Mouse (Mus musculus) heart, embryonic 10.5 days (tissue): ENCODE data around the gene Slc1a7. TPM values are rescaled to one million over a fixed set of nuclear protein-coding genes. Genes with fewer than 3 reads are reported as not detected.
A peak's percentile ranks its signal among the peaks of the same experiment; 100 is the strongest.

Experiments used
- DNase-seq: peaks from one replicate; pipeline ENCODE4 v3.0.0-alpha.2; 2017; ENCODE audit warnings: low spot score
- H3K27ac ChIP-seq: fragments of 300-500 bp; sonication (generic); 2 replicates; pipeline ENCODE4 v1.5.1; 2016; ENCODE audit warnings: mild to moderate bottlenecking
- H3K27me3 ChIP-seq: fragments of 300-500 bp; sonication (generic); 2 replicates; pipeline ENCODE4 v1.6.1; 2016; ENCODE audit warnings: mild to moderate bottlenecking; ENCODE audit not compliant: poor library complexity, insufficient read depth, severe bottlenecking
- H3K36me3 ChIP-seq: fragments of 300-500 bp; sonication (generic); 2 replicates; pipeline ENCODE4 v1.6.1; 2016; ENCODE audit warnings: mild to moderate bottlenecking, moderate library complexity
- H3K4me1 ChIP-seq: fragments of 300-500 bp; sonication (generic); 2 replicates; pipeline ENCODE4 v1.6.1; 2016; ENCODE audit warnings: mild to moderate bottlenecking
- H3K4me3 ChIP-seq: fragments of 300-500 bp; sonication (generic); 2 replicates; pipeline ENCODE4 v1.5.1; 2016; ENCODE audit warnings: mild to moderate bottlenecking, moderate library complexity
- H3K9me3 ChIP-seq: fragments of 300-500 bp; sonication (generic); 2 replicates; pipeline ENCODE4 v1.6.1; 2016; ENCODE audit warnings: mild to moderate bottlenecking, moderate library complexity
- WGBS: fragments of 180-500 bp; shearing (Covaris S2); methylation state at CpG from one replicate; pipeline ENCODE4 v1.1.7; 2016; 5-methylcytosine and 5-hydroxymethylcytosine counted together
- polyA plus RNA-seq: library from polyadenylated mRNA; unstranded; fragments of >200 nt; fragmentation: Nextera tagmentation; extraction: Ambion mirVana; gene quantifications from 2 replicates; pipeline ENCODE4 v1.2.1, GENCODE M21; 2016

Gene Slc1a7
- polyA plus RNA-seq, 1 experiment from 2014 or later = not detected

- Histone ChIP-seq H3K27ac (no peak overlapping the region), H3K9me3 (no peaks in the 10 kb centered on the region), H3K4me3 (no peak overlapping the region), H3K27me3 (no peaks in the 10 kb centered on the region; the same call in 1 of the 2 replicates), H3K36me3 (no peaks in the 10 kb centered on the region), H3K4me1 (no peaks in the 10 kb centered on the region)
- 90% methylated on average over 7 of the region's 7 CpGs for WGBS
- DNase-seq = no peak
Measured at GRCm38 (mm10) chr4:107942741-107943140, 25.4 kb upstream of the Slc1a7 start.

GRCm38 (mm10) chr4:107944141-107944540, 24.0 kb upstream of the Slc1a7 start:
- no peaks in the 10 kb centered on the region; the same call in 1 of the 2 replicates for H3K27me3 ChIP-seq
- no peaks in the 10 kb centered on the region for H3K4me1 ChIP-seq
- 78% methylated on average over 2 of the region's 2 CpGs for WGBS
- no peaks in the 10 kb centered on the region for H3K36me3 ChIP-seq
- no peak overlapping the region for H3K27ac ChIP-seq
- H3K9me3 ChIP-seq = no peaks in the 10 kb centered on the region
- DNase-seq = no peak
- H3K4me3 ChIP-seq = no peak overlapping the region

GRCm38 (mm10) chr4:107949918-107950317, 18.2 kb upstream of the Slc1a7 start:
- H3K4me1 ChIP-seq = no peaks in the 10 kb centered on the region
- whole genome bisulfite sequencing = 82% methylated on average over 4 of the region's 4 CpGs
- no peak overlapping the region for H3K4me3 ChIP-seq

DNA sequence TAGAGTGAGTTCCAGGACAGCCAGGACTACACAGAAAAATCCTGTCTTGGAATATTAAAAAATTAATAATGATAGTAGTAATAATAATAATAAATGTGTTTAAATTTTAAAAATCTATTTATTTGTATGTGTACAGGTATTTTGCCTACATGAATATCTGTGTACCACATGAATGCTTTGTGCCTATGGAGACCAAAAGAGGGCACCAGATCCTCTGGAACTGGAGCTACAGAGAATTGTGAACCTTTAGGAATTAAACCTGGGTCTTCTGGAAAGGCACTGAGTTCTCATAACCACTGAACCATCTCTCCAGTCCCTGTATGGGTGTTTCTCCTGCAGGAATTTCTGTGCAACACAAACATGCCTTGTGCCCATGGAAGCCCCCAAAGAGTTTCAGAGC, 15.3 kb upstream of the Slc1a7 start:
- no peaks in the 10 kb centered on the region for H3K9me3 ChIP-seq
- no peak for DNase-seq
- no peak overlapping the region for H3K4me3 ChIP-seq
- H3K27ac ChIP-seq = no peak overlapping the region
- no peaks in the 10 kb centered on the region for H3K36me3 ChIP-seq
- no peaks in the 10 kb centered on the region for H3K27me3 ChIP-seq
- H3K4me1 ChIP-seq = no peaks in the 10 kb centered on the region

More at GRCm38 (mm10) chr4:107949918-107950317, 18.2 kb upstream of the Slc1a7 start:
- Histone ChIP-seq H3K27me3 (no peaks in the 10 kb centered on the region), H3K36me3 (no peaks in the 10 kb centered on the region), H3K27ac (no peak overlapping the region), H3K9me3 (no peaks in the 10 kb centered on the region)
- no peak for DNase-seq

DNA sequence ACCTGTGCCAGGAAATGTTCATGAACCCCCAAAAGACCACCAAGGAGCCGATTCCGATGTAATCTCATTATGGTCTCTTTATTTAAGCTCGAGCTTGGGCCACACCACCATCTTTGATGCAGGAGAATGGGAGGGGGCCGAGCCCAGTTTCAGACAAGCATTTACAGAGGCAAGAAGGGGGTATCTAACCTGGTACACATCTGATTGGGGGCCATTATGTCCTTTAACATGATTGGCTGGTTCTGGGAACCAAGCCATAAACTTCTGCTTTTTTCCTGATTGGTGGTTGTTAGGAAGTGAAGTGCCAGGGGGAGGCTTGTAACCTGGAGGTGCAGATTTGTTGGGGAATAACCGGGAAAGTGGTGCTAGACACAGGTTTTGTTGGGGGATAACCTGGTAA, 12.4 kb upstream of the Slc1a7 start:
- Histone ChIP-seq H3K4me3 (no peak overlapping the region), H3K27me3 (no peaks in the 10 kb centered on the region), H3K9me3 (no peaks in the 10 kb centered on the region), H3K4me1 (peaks cover 5% of the 10 kb centered on the region; the same call in 1 of the 2 replicates), H3K36me3 (no peaks in the 10 kb centered on the region), H3K27ac (no peak overlapping the region)
- DNase-seq = no peak
- 75% methylated on average over 5 of the region's 5 CpGs for whole genome bisulfite sequencing

DNA sequence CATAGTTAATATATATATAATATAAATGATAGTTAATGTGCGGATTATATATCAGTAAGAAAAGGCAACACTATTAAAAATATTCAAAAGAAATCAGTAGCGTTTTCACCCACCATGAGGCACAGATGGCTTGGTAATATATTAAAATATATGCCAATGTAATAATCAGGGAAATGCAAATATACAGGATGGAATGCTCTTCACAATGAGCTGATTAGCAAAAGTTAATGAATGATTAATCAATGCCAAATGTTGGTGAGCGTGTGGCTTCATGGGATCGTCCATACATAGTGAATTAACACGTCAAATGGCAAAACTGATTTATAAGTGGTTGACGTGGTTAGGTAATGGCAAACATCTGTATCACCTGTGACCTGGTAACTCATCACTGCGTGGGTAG, 9.6 kb upstream of the Slc1a7 start:
- WGBS = 83% methylated on average over 7 of the region's 7 CpGs
- Histone ChIP-seq H3K36me3 (no peaks in the 10 kb centered on the region), H3K4me3 (no peak overlapping the region), H3K27me3 (no peaks in the 10 kb centered on the region), H3K27ac (no peak overlapping the region), H3K4me1 (peaks cover 25% of the 10 kb centered on the region), H3K9me3 (no peaks in the 10 kb centered on the region)
- no peak for DNase-seq

DNA sequence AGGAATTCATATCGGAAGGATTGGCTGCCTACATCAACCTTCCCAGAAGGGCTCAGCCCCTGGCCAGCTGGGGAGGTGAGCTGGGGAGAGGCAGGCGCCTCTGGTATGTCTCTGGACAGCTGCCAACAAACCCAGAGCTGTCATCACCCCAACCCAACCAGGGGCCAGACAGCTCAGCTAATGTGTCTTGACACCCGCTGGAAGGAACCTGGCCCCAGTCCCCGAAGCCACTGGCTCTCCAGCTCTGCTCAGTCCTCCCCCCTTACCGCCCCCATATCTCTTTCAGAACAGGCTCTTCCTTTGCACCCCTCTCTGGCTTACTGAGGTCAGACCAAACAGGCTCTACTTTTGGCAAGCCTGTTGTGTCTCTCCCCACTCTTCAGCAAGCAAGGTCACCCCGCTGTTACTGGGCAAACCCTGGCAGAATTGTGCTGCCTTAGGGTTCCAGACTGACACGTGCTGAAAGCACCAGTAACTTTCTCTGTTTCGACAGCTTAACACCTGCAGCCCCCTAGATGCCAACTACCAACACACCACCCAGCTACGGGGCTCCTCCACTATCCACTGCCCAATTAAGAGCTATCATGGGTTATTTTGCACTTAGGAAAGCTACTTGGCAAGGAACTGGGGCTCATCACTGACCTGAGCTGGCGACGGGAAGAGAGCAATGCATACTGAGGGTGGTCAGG, 5.9 kb upstream of the Slc1a7 start:
- H3K9me3 ChIP-seq = no peaks in the 10 kb centered on the region
- no peaks in the 10 kb centered on the region for H3K36me3 ChIP-seq
- H3K4me1 ChIP-seq = peaks cover 34% of the 10 kb centered on the region
- peak; percentile 93 for DNase-seq
- H3K27me3 ChIP-seq = no peaks in the 10 kb centered on the region
- 28% methylated on average over 11 of the region's 11 CpGs for WGBS
- 0 out of 2 replicates have a peak overlapping the region, but pooled peaks have one; percentile 15 for H3K4me3 ChIP-seq
- peak overlapping the region; percentile 78 for H3K27ac ChIP-seq

GRCm38 (mm10) chr4:107962792-107963191, 5.3 kb upstream of the Slc1a7 start:
- no peaks in the 10 kb centered on the region for H3K9me3 ChIP-seq
- WGBS = 84% methylated on average over 2 of the region's 2 CpGs
- DNase-seq = no peak
- peaks cover 35% of the 10 kb centered on the region for H3K4me1 ChIP-seq
- H3K27ac ChIP-seq = peak overlapping the region; percentile 78
- H3K27me3 ChIP-seq = no peaks in the 10 kb centered on the region
- H3K36me3 ChIP-seq = no peaks in the 10 kb centered on the region
- no peak overlapping the region for H3K4me3 ChIP-seq

DNA sequence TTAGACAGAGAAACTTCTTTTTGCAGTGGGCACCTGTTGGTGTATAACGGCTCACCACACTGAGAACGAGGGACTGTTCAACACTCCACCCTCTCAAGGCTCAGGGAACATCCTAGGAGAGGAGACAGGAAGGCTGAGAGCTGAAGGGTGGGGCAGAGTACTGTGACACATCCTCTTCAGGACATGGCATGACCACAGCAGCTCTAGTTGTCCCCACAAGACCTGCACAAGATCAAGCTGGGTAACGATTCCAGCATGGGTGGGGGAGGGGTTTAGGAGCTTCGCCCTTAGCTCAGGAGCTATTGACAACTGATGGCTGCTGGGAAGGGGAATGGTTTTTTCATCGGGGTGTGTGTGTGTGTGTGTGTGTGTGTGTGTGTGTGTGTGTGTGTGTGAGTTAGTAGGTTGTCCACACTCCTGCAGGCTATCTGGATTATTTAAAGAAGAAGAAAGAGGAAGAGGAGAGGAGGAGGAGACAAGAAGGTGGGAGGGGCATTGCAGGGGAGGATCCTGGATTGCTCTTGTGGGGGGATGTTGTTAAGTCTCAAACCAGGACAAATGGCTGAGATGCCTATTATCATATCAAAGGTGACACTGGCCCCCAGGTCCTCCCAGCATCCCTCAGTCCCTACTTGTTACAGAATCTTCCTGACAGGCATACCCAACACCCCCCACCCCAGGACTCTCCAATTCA, 1.6 kb upstream of the Slc1a7 start:
- 33% methylated on average over 5 of the region's 5 CpGs for WGBS
- H3K27ac ChIP-seq = peak overlapping the region; percentile 5; the same call in 1 of the 2 replicates
- peaks cover 11% of the 10 kb centered on the region; the same call in 1 of the 2 replicates for H3K27me3 ChIP-seq
- no peak overlapping the region for H3K4me3 ChIP-seq
- no peak for DNase-seq
- H3K4me1 ChIP-seq = peaks cover 40% of the 10 kb centered on the region
- H3K9me3 ChIP-seq = no peaks in the 10 kb centered on the region
- H3K36me3 ChIP-seq = no peaks in the 10 kb centered on the region

DNA sequence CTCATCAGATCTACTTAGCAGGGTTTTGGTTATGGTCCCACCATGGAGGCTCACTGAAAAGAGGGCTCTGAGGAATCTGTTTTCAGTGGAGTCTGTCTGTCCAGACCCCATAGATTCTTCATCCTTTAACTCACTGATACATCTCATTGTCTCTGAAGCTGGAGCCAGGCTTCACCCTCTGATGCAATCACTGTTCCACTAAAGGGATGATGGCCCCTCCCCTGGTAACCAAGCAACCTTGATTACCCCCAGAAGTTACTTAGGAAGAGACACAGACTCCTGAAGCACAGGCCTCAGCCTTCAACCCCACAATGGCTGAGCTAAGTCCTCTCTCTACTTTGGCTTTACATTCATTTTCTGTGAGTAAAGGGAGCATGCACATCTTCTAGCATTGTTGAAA, 1.6 kb downstream of the Slc1a7 start:
- DNase-seq = no peak
- Histone ChIP-seq H3K4me1 (peaks cover 25% of the 10 kb centered on the region), H3K9me3 (no peaks in the 10 kb centered on the region), H3K27me3 (peaks cover 11% of the 10 kb centered on the region; the same call in 1 of the 2 replicates), H3K27ac (no peak overlapping the region), H3K36me3 (no peaks in the 10 kb centered on the region), H3K4me3 (no peak overlapping the region)

- WGBS = 81% methylated on average over 1 of the region's 1 CpGs
- Histone ChIP-seq H3K4me3 (no peak overlapping the region), H3K4me1 (peaks cover 25% of the 10 kb centered on the region), H3K27ac (no peak overlapping the region), H3K27me3 (peaks cover 11% of the 10 kb centered on the region; the same call in 1 of the 2 replicates), H3K9me3 (no peaks in the 10 kb centered on the region), H3K36me3 (no peaks in the 10 kb centered on the region)
- no peak for DNase-seq
Measured at GRCm38 (mm10) chr4:107971162-107971561, 3.0 kb downstream of the Slc1a7 start.

- no peaks in the 10 kb centered on the region for H3K9me3 ChIP-seq
- peaks cover 15% of the 10 kb centered on the region for H3K4me1 ChIP-seq
- H3K27me3 ChIP-seq = peaks cover 11% of the 10 kb centered on the region; the same call in 1 of the 2 replicates
- no peak overlapping the region for H3K27ac ChIP-seq
- WGBS = 81% methylated on average over 11 of the region's 11 CpGs
- no peak overlapping the region for H3K4me3 ChIP-seq
- no peak for DNase-seq
- H3K36me3 ChIP-seq = no peaks in the 10 kb centered on the region
Measured at GRCm38 (mm10) chr4:107974527-107974926, 6.4 kb downstream of the Slc1a7 start.

GRCm38 (mm10) chr4:107975004-107975403, 6.9 kb downstream of the Slc1a7 start:
- DNase-seq = no peak
- H3K9me3 ChIP-seq = no peaks in the 10 kb centered on the region
- H3K36me3 ChIP-seq = no peaks in the 10 kb centered on the region
- H3K4me1 ChIP-seq = peaks cover 16% of the 10 kb centered on the region
- no peak overlapping the region for H3K4me3 ChIP-seq
- peaks cover 11% of the 10 kb centered on the region; the same call in 1 of the 2 replicates for H3K27me3 ChIP-seq
- no peak overlapping the region for H3K27ac ChIP-seq
- 73% methylated on average over 7 of the region's 7 CpGs for WGBS
